Mouse (Mus musculus) cortical plate, adult 2 months (tissue): ENCODE measurements around the gene Acsl1. TPM values are rescaled to one million over a fixed set of nuclear protein-coding genes. Genes with fewer than 3 reads are reported as not detected.

Source experiments
- H3K27ac ChIP-seq: fragments of 200-500 bp; 2 replicates; pipeline ENCODE4 v1.5.1; 2012; ENCODE audit warnings: low read length, control low read depth, inconsistent platforms; ENCODE audit not compliant: insufficient read depth
- H3K4me1 ChIP-seq: fragments of 200-500 bp; 2 replicates; pipeline ENCODE4 v1.6.1; 2011; ENCODE audit warnings: low read length; ENCODE audit not compliant: control insufficient read depth, insufficient read depth
- H3K4me3 ChIP-seq: fragments of 200-500 bp; 2 replicates; pipeline ENCODE4 v1.5.1; 2011; ENCODE audit warnings: mild to moderate bottlenecking, low read length, control low read depth; ENCODE audit not compliant: insufficient read depth
- CTCF ChIP-seq: fragments of 200-500 bp; IDR thresholded peaks from 2 replicates; pipeline ENCODE4 v1.5.1; 2011; ENCODE audit warnings: mild to moderate bottlenecking, control low read depth, low read length; ENCODE audit not compliant: insufficient read depth; ENCODE audit errors: extremely low read depth
- POLR2A ChIP-seq: fragments of 200-500 bp; IDR thresholded peaks from 2 replicates; pipeline ENCODE4 v1.6.1; 2011; ENCODE audit warnings: mild to moderate bottlenecking, low read length, control low read depth; ENCODE audit not compliant: insufficient read depth; ENCODE audit errors: extremely low read depth
- polyA plus RNA-seq: library from polyadenylated mRNA; depleted of rRNA; stranded (reverse); fragments of >200 nt; gene quantifications from 2 replicates; pipeline ENCODE4 v1.2.3, GENCODE M21; 2012

Acsl1 gene
- polyA plus RNA-seq, 1 experiment, result 49.4 TPM

DNA sequence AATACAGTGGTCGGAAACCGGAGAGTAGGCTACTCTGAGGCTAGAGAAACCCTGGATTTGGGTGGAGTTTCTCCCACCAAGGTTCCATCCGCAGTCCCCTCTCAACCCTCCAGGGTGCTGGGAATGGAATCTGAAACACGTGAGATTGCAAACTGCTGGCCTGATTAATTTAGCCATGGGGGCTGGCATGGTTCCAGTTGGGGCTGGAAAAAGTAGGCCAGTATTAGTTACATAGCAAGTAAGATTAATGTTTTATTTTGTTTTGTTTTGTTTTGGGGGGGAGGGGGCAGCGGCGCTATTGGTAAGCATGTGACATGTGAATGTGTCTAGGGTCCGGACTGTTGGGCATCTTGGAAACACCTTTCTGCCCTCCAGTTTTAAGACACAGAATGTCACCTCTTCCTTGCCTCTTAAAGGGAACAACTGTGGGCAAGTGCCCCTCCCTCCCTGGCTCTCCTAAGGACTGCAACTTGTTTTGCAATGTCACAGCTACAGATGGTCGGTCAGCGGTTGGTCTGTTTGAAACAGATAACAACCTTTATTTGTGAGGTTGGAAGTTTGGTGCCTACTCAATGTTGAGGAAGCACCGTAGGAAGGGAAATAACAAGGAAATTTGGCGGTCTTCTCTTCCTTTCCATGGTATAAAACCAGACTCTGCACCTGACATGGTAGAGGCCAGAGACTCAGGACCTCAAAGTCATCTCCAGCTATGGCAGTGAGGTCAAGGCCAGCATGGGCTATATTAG is 75.8 kb downstream of the Acsl1 start:
- H3K4me1 ChIP-seq, result no peaks in the 10 kb centered on the region

DNA sequence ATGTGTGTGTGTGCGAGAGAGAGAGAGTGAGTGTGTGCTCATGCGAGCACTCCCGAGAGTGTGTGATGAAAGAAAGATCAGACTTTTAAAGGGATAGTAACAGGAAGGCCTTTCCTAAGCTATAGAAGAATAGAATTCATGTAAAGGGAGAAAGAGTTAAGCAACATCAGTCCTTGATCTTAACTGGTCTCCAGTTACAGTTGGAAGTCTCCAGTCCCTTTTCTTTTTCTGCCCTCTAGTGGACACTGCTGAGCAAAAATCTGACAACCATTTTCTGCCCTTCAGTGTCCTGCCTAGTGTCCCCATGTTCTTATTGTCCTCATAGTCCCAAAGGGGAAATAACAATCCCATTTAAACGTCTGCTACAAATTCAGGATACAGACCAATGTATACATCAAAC is 76.4 kb downstream of the Acsl1 start:
- Histone ChIP-seq H3K4me1 (no peaks in the 10 kb centered on the region), H3K4me3 (no peak overlapping the region), H3K27ac (no peak overlapping the region)
- TF ChIP-seq CTCF (peak; percentile 53; the same call in 1 of the 2 replicates), POLR2A (no peak)

More for the DNA sequence above, 75.8 kb downstream of the Acsl1 start:
- TF ChIP-seq CTCF, result no peak
- no peak for TF ChIP-seq POLR2A
- Histone ChIP-seq H3K4me3 (no peak overlapping the region), H3K27ac (no peak overlapping the region)

DNA sequence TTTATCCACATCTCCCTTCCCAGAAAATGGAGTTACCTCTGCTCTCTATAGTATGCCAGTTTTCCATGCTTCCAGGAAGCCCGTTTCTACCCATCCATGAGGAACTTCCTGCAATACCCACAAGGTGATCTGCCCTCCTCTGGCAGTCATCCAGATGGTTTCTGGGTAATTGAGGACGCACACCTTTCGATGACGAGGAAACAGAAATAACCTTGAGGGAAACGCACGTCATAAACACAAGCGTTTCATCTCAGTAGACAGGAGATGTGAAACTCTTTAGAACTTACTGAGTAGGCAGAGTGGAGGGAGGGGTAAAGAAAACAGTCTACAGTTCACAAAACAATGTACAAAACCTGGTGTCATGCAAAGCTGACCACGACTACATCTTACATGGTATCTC is 79.2 kb downstream of the Acsl1 start:
- no peak for TF ChIP-seq CTCF
- no peak for TF ChIP-seq POLR2A
- H3K4me3 ChIP-seq, result no peak overlapping the region
- H3K4me1 ChIP-seq, result no peaks in the 10 kb centered on the region
- no peak overlapping the region for H3K27ac ChIP-seq

DNA sequence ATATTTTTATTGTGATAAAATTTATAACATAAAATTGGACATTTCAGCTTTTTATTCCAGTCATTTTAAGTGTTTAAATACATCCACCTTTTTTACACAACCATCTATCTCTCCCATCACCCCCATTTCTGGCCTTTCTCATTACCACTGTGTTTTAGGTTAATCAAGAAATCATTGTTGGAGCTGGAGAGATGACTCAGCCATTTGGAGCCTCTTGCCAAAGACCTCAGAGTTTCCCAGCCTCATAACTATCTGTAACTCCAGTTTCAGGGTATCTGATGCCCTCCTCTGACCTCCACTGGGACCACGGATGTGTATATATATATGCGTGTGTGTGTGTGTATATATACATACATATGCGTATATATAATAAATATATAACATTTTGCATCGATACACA is 80.2 kb downstream of the Acsl1 start:
- Histone ChIP-seq H3K27ac (no peak overlapping the region), H3K4me3 (peak overlapping the region; percentile 46; the same call in 1 of the 2 replicates), H3K4me1 (no peaks in the 10 kb centered on the region)
- TF ChIP-seq CTCF, result no peak
- TF ChIP-seq POLR2A, result no peak

DNA sequence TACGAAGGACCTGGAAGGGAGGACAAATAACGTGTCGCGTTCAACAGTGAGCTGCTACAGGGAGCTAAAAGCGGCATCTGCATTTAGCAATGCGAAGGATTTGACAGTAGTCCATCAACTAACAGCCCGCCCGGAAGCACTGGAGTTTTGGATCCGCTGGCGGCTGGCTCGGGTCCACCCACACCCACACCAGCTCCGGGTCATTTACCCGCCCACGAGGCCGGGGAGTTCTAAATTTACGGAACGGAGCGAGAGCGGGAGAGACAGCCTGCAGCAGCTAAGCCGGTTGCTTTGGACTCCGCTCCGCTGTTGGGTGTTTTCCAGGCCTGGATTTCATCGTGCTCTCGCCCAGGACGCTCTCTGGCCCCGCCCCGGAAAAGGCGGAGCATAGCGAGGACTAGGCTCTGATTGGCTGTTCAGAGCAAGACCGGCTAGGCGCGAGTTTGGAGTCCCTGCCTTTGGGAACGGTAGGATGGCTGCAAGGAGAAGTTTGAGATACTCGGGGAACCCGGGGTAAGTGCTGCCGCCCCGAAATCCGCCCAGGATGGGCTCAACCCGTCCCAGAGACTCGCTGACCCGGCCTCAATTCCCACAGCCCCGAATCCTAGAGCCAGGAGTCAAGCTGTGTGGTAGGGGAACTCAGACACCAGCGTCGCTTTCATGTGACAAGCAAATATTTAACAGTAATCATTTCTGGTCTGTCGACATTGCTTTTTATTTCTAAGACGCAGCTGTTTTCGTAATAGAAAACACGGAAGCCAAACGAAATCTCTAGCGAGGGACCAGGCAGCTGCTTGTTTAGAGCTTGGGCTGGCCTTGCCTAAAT is 81.0 kb downstream of the Acsl1 start, which contains the start of gene Cenpu:
Gene Cenpu (plus strand): TSS at position 414 of the 826 bp plus-strand sequence.
- no peaks in the 10 kb centered on the region for H3K4me1 ChIP-seq
- TF ChIP-seq CTCF (no peak), POLR2A (peak; percentile 87)
- H3K27ac ChIP-seq, result no peak within 1 kb of the TSS
- H3K4me3 ChIP-seq, result peak within 1 kb of the TSS; percentile 46

DNA sequence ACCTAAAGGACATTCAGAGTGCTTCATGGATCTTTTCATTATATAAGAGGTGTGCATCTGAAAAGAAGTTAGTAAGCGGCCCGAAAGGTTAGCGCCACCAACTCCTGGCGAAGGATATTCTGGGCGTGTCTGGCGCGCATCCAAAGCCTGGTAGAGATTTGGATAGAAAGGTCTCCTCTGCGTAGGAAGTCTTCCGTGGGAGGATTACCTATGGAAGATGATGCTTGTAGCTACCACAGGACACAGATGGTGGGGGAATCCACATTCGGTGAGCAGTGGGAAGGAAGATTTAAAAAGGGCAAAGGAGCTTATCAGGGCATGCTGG is 81.6 kb downstream of the Acsl1 start:
- H3K27ac ChIP-seq, result no peak overlapping the region
- H3K4me3 ChIP-seq, result peak overlapping the region; percentile 46
- TF ChIP-seq POLR2A, result no peak
- TF ChIP-seq CTCF, result no peak
- no peaks in the 10 kb centered on the region for H3K4me1 ChIP-seq

DNA sequence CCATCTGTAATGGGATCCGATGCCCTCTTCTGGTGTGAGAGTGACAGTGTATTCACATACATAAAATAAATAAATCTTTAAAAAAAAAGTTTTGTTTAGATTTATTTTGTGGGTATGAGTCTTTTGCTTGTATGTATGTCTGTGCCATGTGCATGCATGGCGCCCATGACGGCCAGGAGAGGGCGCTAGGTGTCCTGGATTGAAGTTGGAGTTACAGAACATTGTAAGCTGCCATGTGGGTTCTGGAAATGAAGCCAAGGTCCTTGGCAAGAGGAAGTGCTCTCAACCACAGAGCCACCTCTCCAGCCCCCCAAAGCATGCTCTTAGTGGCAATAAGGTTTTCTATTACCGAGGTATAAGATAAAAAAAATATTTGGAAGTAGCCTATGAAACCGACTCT is 88.6 kb downstream of the Acsl1 start:
- no peak overlapping the region for H3K27ac ChIP-seq
- TF ChIP-seq POLR2A, result no peak
- TF ChIP-seq CTCF, result no peak
- no peaks in the 10 kb centered on the region for H3K4me1 ChIP-seq
- H3K4me3 ChIP-seq, result no peak overlapping the region

DNA sequence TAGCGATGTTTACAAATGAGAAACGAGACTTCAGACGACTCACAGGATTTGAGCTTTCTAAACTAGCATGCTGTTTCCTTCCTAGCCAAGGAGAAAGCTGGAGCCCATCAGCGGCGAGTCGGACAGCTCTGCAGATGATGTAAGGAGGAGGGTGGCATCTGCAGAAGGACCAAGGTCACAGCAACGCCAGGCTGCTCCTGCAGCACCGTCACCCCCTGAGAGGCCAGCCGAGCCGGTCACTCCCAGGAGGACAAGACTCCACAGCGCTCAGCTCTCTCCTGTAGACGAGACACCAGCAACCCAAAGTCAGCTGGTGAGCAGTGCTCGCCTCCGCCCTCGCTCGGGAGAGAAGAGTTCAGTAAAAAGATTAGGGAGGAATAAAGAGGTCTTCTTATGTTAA is 91.5 kb downstream of the Acsl1 start:
- H3K27ac ChIP-seq, result no peak overlapping the region
- no peak overlapping the region for H3K4me3 ChIP-seq
- no peaks in the 10 kb centered on the region for H3K4me1 ChIP-seq
- TF ChIP-seq CTCF, result no peak
- no peak for TF ChIP-seq POLR2A

DNA sequence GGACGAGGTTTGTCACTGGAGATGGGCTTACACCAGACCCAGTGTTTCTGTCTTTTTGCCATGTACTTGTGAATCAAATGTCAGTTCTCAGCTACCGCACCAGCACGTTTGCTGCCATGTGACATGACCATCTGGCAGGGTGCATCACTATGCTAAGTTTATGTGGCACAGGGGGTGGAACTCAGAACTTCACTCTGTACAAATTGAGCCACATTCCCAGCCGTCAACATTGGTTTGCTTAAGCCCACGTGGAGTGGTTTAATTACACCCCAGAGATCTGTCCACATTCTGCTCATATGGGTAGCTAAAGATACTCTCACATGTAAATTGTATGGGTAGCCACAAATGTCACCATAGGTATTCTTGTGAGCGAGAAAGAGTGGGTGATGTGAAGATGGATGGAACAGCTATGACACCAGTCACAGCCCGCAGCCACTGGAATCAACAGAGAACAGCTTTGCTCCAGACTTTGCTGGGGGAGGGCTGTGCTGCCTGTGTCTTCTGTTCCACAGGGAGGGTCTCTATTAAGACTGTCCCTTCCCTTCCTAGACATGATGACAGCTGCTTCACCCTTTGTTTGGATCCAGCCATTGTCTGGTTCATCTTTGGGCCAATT is 96.2 kb downstream of the Acsl1 start:
- no peak for TF ChIP-seq POLR2A
- TF ChIP-seq CTCF, result no peak
- H3K4me1 ChIP-seq, result no peaks in the 10 kb centered on the region
- H3K4me3 ChIP-seq, result no peak overlapping the region
- 0 out of 2 replicates have a peak overlapping the region, but pooled peaks have one; percentile 21 for H3K27ac ChIP-seq

DNA sequence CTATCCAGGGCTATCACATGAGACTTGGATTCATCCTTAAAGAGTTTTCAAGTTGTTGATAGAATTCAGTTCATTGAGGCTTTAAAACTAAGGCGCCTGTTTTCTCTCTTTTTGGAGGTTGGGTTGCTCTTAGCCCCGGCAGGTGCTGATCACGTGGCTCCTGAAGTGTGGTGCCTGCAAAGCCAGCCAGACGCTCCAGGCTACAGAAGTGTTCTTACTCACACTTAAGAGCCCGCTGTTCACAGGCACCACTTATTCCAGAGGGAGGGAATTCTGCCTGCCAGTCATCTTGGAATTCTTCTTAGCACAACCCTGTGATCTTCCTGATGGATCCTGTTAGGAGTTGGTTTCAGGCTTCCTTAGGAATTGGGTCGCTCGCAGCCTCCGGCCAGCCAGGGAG is 97.1 kb downstream of the Acsl1 start:
- no peak overlapping the region for H3K4me3 ChIP-seq
- TF ChIP-seq POLR2A (no peak), CTCF (no peak)
- H3K4me1 ChIP-seq, result no peaks in the 10 kb centered on the region
- no peak overlapping the region for H3K27ac ChIP-seq

DNA sequence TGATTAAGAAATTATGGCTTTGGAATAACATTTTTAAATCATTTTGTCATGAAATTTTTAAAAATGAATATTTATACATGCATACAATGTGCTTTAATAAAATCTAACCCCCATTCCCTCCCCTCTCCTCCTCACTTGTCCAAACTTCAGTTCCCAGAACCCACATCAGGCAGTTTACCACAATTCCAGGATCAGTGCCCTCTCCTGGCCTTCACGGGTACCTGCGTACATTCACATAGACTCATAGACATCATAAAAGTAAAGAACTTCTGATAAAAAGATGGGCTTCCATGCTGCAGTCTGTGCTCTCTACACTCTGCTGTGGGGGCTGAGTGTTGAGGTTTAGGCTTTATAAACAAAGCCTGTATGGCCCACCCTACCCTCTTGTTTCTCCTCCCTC is 98.1 kb downstream of the Acsl1 start:
- Histone ChIP-seq H3K4me1 (no peaks in the 10 kb centered on the region), H3K27ac (no peak overlapping the region), H3K4me3 (no peak overlapping the region)
- TF ChIP-seq CTCF (no peak), POLR2A (no peak)
